Mouse (Mus musculus): ENCODE measurements at regions not wholly inside any gene's neighbourhood (a gene's known extent, or its start where the extent isn't known, plus 50 kb on each side); places are given as distances from the start of the nearest gene placed in this dataset.

- Histone ChIP-seq H3K4me2 (ENCODE audit: low read depth, low read length) (no peak overlapping the region), H3K9ac (ENCODE audit: low read depth, low read length) (no peak overlapping the region), H3K4me3 (ENCODE audit: low read depth, low read length) (no peak overlapping the region), H3K27me3 (replicated peaks; ENCODE audit: control insufficient read depth, insufficient read depth, low read length) (no peaks in the 10 kb centered on the region), H3K4me1 (ENCODE audit: control insufficient read depth, insufficient read depth, low read length) (no peaks in the 10 kb centered on the region), H3K9me3 (ENCODE audit: control insufficient read depth, low read length) (no peaks in the 10 kb centered on the region), H3K27ac (replicated peaks; ENCODE audit: low read depth, low read length) (no peak overlapping the region), H3K36me3 (ENCODE audit: control insufficient read depth, insufficient read depth, low read length) (no peaks in the 10 kb centered on the region)
- ATAC-seq (ENCODE audit: low read depth) (no peak), DNase-seq (ENCODE audit: low spot score) (peak; percentile 26)
- 63% methylated on average over 8 of the region's 8 CpGs for WGBS
Measured at GRCm38 (mm10) chr6:140368354-140369069, 55.3 kb upstream of the Plekha5 start.

GRCm38 (mm10) chr6:140367303-140367702 is 56.6 kb upstream of the Plekha5 start:
- no peak for DNase-seq (ENCODE audit: low spot score)

GRCm38 (mm10) chr6:140366791-140367190 is 57.1 kb upstream of the Plekha5 start:
- 43% methylated on average over 3 of the region's 3 CpGs for WGBS
- Histone ChIP-seq H3K4me2 (ENCODE audit: low read depth, low read length) (no peak overlapping the region), H3K4me1 (ENCODE audit: control insufficient read depth, insufficient read depth, low read length) (no peaks in the 10 kb centered on the region), H3K27me3 (replicated peaks; ENCODE audit: control insufficient read depth, insufficient read depth, low read length) (no peaks in the 10 kb centered on the region), H3K27ac (replicated peaks; ENCODE audit: low read depth, low read length) (no peak overlapping the region), H3K36me3 (ENCODE audit: control insufficient read depth, insufficient read depth, low read length) (no peaks in the 10 kb centered on the region), H3K9me3 (ENCODE audit: control insufficient read depth, low read length) (no peaks in the 10 kb centered on the region), H3K4me3 (ENCODE audit: low read depth, low read length) (no peak overlapping the region), H3K9ac (ENCODE audit: low read depth, low read length) (no peak overlapping the region)
- ATAC-seq (ENCODE audit: low read depth) (no peak), DNase-seq (ENCODE audit: low spot score) (no peak)

More at GRCm38 (mm10) chr6:140367303-140367702, 56.6 kb upstream of the Plekha5 start:
- no peaks in the 10 kb centered on the region for H3K27me3 ChIP-seq (replicated peaks; ENCODE audit: control insufficient read depth, insufficient read depth, low read length)
- H3K4me1 ChIP-seq (ENCODE audit: control insufficient read depth, insufficient read depth, low read length) = no peaks in the 10 kb centered on the region
- no peaks in the 10 kb centered on the region for H3K9me3 ChIP-seq (ENCODE audit: control insufficient read depth, low read length)
- no peak for ATAC-seq (ENCODE audit: low read depth)
- no peak overlapping the region for H3K27ac ChIP-seq (replicated peaks; ENCODE audit: low read depth, low read length)
- no peaks in the 10 kb centered on the region for H3K36me3 ChIP-seq (ENCODE audit: control insufficient read depth, insufficient read depth, low read length)
- WGBS = 80% methylated on average over 6 of the region's 6 CpGs
- no peak overlapping the region for H3K4me2 ChIP-seq (ENCODE audit: low read depth, low read length)
- H3K4me3 ChIP-seq (ENCODE audit: low read depth, low read length) = no peak overlapping the region
- H3K9ac ChIP-seq (ENCODE audit: low read depth, low read length) = no peak overlapping the region

- no peak overlapping the region for H3K27ac ChIP-seq (replicated peaks; ENCODE audit: low read depth, low read length)
- no peak overlapping the region for H3K9ac ChIP-seq (ENCODE audit: low read depth, low read length)
- WGBS = 78% methylated on average over 4 of the region's 4 CpGs
- no peaks in the 10 kb centered on the region for H3K36me3 ChIP-seq (ENCODE audit: control insufficient read depth, insufficient read depth, low read length)
- ATAC-seq (ENCODE audit: low read depth) (no peak), DNase-seq (ENCODE audit: low spot score) (no peak)
- no peak overlapping the region for H3K4me2 ChIP-seq (ENCODE audit: low read depth, low read length)
- no peak overlapping the region for H3K4me3 ChIP-seq (ENCODE audit: low read depth, low read length)
- H3K4me1 ChIP-seq (ENCODE audit: control insufficient read depth, insufficient read depth, low read length) = no peaks in the 10 kb centered on the region; the same call in 1 of the 2 replicates
- H3K27me3 ChIP-seq (replicated peaks; ENCODE audit: control insufficient read depth, insufficient read depth, low read length) = no peaks in the 10 kb centered on the region
- H3K9me3 ChIP-seq (ENCODE audit: control insufficient read depth, low read length) = no peaks in the 10 kb centered on the region
Measured at GRCm38 (mm10) chr6:140360996-140361395, 62.9 kb upstream of the Plekha5 start.

- Histone ChIP-seq H3K27me3 (replicated peaks; ENCODE audit: control insufficient read depth, insufficient read depth, low read length) (no peaks in the 10 kb centered on the region), H3K4me2 (ENCODE audit: low read depth, low read length) (no peak overlapping the region), H3K36me3 (ENCODE audit: control insufficient read depth, insufficient read depth, low read length) (no peaks in the 10 kb centered on the region), H3K9me3 (ENCODE audit: control insufficient read depth, low read length) (no peaks in the 10 kb centered on the region), H3K4me3 (ENCODE audit: low read depth, low read length) (no peak overlapping the region), H3K27ac (replicated peaks; ENCODE audit: low read depth, low read length) (no peak overlapping the region), H3K9ac (ENCODE audit: low read depth, low read length) (no peak overlapping the region), H3K4me1 (ENCODE audit: control insufficient read depth, insufficient read depth, low read length) (no peaks in the 10 kb centered on the region; the same call in 1 of the 2 replicates)
- no peak for ATAC-seq (ENCODE audit: low read depth)
- peak; percentile 44 for DNase-seq (ENCODE audit: low spot score)
- 46% methylated on average over 2 of the region's 2 CpGs for WGBS
Measured at GRCm38 (mm10) chr6:140357901-140358300, 66.0 kb upstream of the Plekha5 start.

GRCm38 (mm10) chr6:140357300-140357699 is 66.6 kb upstream of the Plekha5 start:
- H3K9ac ChIP-seq (ENCODE audit: low read depth, low read length) = no peak overlapping the region
- ATAC-seq (ENCODE audit: low read depth) (no peak), DNase-seq (ENCODE audit: low spot score) (peak; percentile 64)
- H3K4me3 ChIP-seq (ENCODE audit: low read depth, low read length) = no peak overlapping the region
- H3K36me3 ChIP-seq (ENCODE audit: control insufficient read depth, insufficient read depth, low read length) = no peaks in the 10 kb centered on the region
- no peaks in the 10 kb centered on the region for H3K27me3 ChIP-seq (replicated peaks; ENCODE audit: control insufficient read depth, insufficient read depth, low read length)
- H3K4me1 ChIP-seq (ENCODE audit: control insufficient read depth, insufficient read depth, low read length) = no peaks in the 10 kb centered on the region; the same call in 1 of the 2 replicates
- H3K27ac ChIP-seq (replicated peaks; ENCODE audit: low read depth, low read length) = no peak overlapping the region
- H3K4me2 ChIP-seq (ENCODE audit: low read depth, low read length) = no peak overlapping the region
- 59% methylated on average over 8 of the region's 8 CpGs for WGBS
- no peaks in the 10 kb centered on the region for H3K9me3 ChIP-seq (ENCODE audit: control insufficient read depth, low read length)

GRCm38 (mm10) chr6:140354082-140354481 is 69.8 kb upstream of the Plekha5 start:
- DNase-seq (ENCODE audit: low spot score) (no peak), ATAC-seq (ENCODE audit: low read depth) (no peak)
- Histone ChIP-seq H3K4me1 (ENCODE audit: control insufficient read depth, insufficient read depth, low read length) (no peaks in the 10 kb centered on the region; the same call in 1 of the 2 replicates), H3K27me3 (replicated peaks; ENCODE audit: control insufficient read depth, insufficient read depth, low read length) (no peaks in the 10 kb centered on the region), H3K27ac (replicated peaks; ENCODE audit: low read depth, low read length) (no peak overlapping the region), H3K4me3 (ENCODE audit: low read depth, low read length) (no peak overlapping the region), H3K9ac (ENCODE audit: low read depth, low read length) (no peak overlapping the region), H3K36me3 (ENCODE audit: control insufficient read depth, insufficient read depth, low read length) (no peaks in the 10 kb centered on the region), H3K4me2 (ENCODE audit: low read depth, low read length) (no peak overlapping the region), H3K9me3 (ENCODE audit: control insufficient read depth, low read length) (no peaks in the 10 kb centered on the region)
- 67% methylated on average over 6 of the region's 6 CpGs for WGBS

GRCm38 (mm10) chr6:140353610-140354009 is 70.2 kb upstream of the Plekha5 start:
- H3K9ac ChIP-seq (ENCODE audit: low read depth, low read length) = no peak overlapping the region
- ATAC-seq (ENCODE audit: low read depth) (no peak), DNase-seq (ENCODE audit: low spot score) (no peak)
- H3K9me3 ChIP-seq (ENCODE audit: control insufficient read depth, low read length) = no peaks in the 10 kb centered on the region
- no peaks in the 10 kb centered on the region; the same call in 1 of the 2 replicates for H3K4me1 ChIP-seq (ENCODE audit: control insufficient read depth, insufficient read depth, low read length)
- 81% methylated on average over 6 of the region's 6 CpGs for WGBS
- H3K36me3 ChIP-seq (ENCODE audit: control insufficient read depth, insufficient read depth, low read length) = no peaks in the 10 kb centered on the region
- H3K27ac ChIP-seq (replicated peaks; ENCODE audit: low read depth, low read length) = no peak overlapping the region
- no peak overlapping the region for H3K4me3 ChIP-seq (ENCODE audit: low read depth, low read length)
- no peaks in the 10 kb centered on the region for H3K27me3 ChIP-seq (replicated peaks; ENCODE audit: control insufficient read depth, insufficient read depth, low read length)
- H3K4me2 ChIP-seq (ENCODE audit: low read depth, low read length) = no peak overlapping the region
